Mouse (Mus musculus): ENCODE results near the gene AC170998.1. TPM values are rescaled to one million over a fixed set of nuclear protein-coding genes. Genes with fewer than 3 reads are reported as not detected.

Gene AC170998.1
- polyA plus RNA-seq, 2 experiments: 0.06 to 0.74 TPM

GRCm38 (mm10) chr17:28748001-28748400 is 22.1 kb downstream of the AC170998.1 start:
- Histone ChIP-seq H3K4me3 (ENCODE audit: insufficient read depth in 1 of 2, low read depth in 2 of 2, low read length in 2 of 2) (no peak overlapping the region), H3K27me3 (ENCODE audit: control insufficient read depth, insufficient read depth, low read length) (no peaks in the 10 kb centered on the region), H3K4me1 (replicated peaks; ENCODE audit: control insufficient read depth in 2 of 2, insufficient read depth in 2 of 2, low read length in 1 of 2) (peaks cover 0 to 2% of the 10 kb centered on the region in 2 experiments; a peak in 1 of 4 replicates), H3K4me2 (ENCODE audit: low read depth) (no peak overlapping the region), H3K9ac (replicated peaks) (no peak overlapping the region), H3K36me3 (replicated peaks; ENCODE audit: control insufficient read depth, insufficient read depth, low read depth) (peaks cover 29% of the 10 kb centered on the region), H3K27ac (no peak overlapping the region), H3K9me3 (ENCODE audit: control insufficient read depth, low read length) (no peaks in the 10 kb centered on the region)
- TF ChIP-seq CTCF (IDR thresholded peaks at IDR 0.05; ENCODE audit: low read depth) (no peak), EP300 (IDR thresholded peaks at IDR 0.05; ENCODE audit: low read depth) (no peak)
- no peak for DNase-seq (ENCODE audit: low read depth in 3 of 3, low spot score in 3 of 3)
- WGBS (ENCODE audit: insufficient replicate concordance): 84% methylated on average over 4 of the region's 4 CpGs
- ATAC-seq (ENCODE audit: insufficient read depth): no peak

DNA sequence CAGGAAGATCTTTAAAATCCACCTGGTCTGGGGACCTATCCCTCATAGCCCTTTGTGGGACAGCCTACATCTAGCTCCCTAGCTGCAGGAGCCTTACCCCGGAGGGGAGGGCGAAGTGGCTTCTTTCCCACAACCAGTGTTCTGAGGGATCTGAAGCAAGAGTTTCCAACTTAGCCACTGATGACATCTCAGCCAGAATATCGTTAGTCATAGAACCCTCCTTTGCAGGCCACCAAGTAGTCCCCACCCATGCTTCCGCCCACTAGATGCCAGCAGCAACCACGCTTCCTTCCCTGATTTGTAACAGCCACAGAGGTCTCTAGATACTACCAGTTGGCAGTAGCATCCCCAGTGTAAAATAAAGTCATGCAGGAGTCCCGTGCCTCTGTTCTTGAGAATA is 24.7 kb downstream of the AC170998.1 start:
- no peaks in the 10 kb centered on the region for H3K9me3 ChIP-seq (ENCODE audit: control insufficient read depth, low read length)
- WGBS (ENCODE audit: insufficient replicate concordance): 22% methylated on average over 6 of the region's 6 CpGs
- no peak overlapping the region for H3K4me3 ChIP-seq (ENCODE audit: insufficient read depth in 1 of 2, low read depth in 2 of 2, low read length in 2 of 2)
- no peak overlapping the region for H3K27ac ChIP-seq
- H3K4me2 ChIP-seq (ENCODE audit: low read depth): no peak overlapping the region
- H3K27me3 ChIP-seq (ENCODE audit: control insufficient read depth, insufficient read depth, low read length): no peaks in the 10 kb centered on the region
- peaks cover 6% of the 10 kb centered on the region for H3K36me3 ChIP-seq (replicated peaks; ENCODE audit: control insufficient read depth, insufficient read depth, low read depth)
- H3K9ac ChIP-seq (replicated peaks): no peak overlapping the region
- no peak for ATAC-seq (ENCODE audit: insufficient read depth)
- peaks cover 0 to 2% of the 10 kb centered on the region in 2 experiments; a peak in 1 of 4 replicates for H3K4me1 ChIP-seq (replicated peaks; ENCODE audit: control insufficient read depth in 2 of 2, insufficient read depth in 2 of 2, low read length in 1 of 2)
- TF ChIP-seq CTCF (IDR thresholded peaks at IDR 0.05; ENCODE audit: low read depth) (no peak), EP300 (IDR thresholded peaks at IDR 0.05; ENCODE audit: low read depth) (no peak)
- DNase-seq (ENCODE audit: low read depth in 3 of 3, low spot score in 3 of 3): peak in 1 of 3 experiments; percentile 35

- no peaks in the 10 kb centered on the region for H3K9me3 ChIP-seq (ENCODE audit: control insufficient read depth, low read length)
- no peak for DNase-seq (ENCODE audit: low read depth in 3 of 3, low spot score in 3 of 3)
- H3K4me2 ChIP-seq (ENCODE audit: low read depth): no peak overlapping the region
- H3K27ac ChIP-seq: no peak overlapping the region
- H3K27me3 ChIP-seq (ENCODE audit: control insufficient read depth, insufficient read depth, low read length): no peaks in the 10 kb centered on the region
- H3K4me1 ChIP-seq (replicated peaks; ENCODE audit: control insufficient read depth in 2 of 2, insufficient read depth in 2 of 2, low read length in 1 of 2): no peaks in the 10 kb centered on the region; a peak in 1 of 4 replicates
- no peak for ATAC-seq (ENCODE audit: insufficient read depth)
- 37% methylated on average over 5 of the region's 5 CpGs for WGBS (ENCODE audit: insufficient replicate concordance)
- no peak overlapping the region for H3K4me3 ChIP-seq (ENCODE audit: insufficient read depth in 1 of 2, low read depth in 2 of 2, low read length in 2 of 2)
- no peak for TF ChIP-seq EP300 (IDR thresholded peaks at IDR 0.05; ENCODE audit: low read depth)
- TF ChIP-seq CTCF (IDR thresholded peaks at IDR 0.05; ENCODE audit: low read depth): no peak
- no peak overlapping the region for H3K9ac ChIP-seq (replicated peaks)
- no peaks in the 10 kb centered on the region for H3K36me3 ChIP-seq (replicated peaks; ENCODE audit: control insufficient read depth, insufficient read depth, low read depth)
These were observed 30.6 kb downstream of the AC170998.1 start for GRCm38 (mm10) chr17:28756447-28756846.

DNA sequence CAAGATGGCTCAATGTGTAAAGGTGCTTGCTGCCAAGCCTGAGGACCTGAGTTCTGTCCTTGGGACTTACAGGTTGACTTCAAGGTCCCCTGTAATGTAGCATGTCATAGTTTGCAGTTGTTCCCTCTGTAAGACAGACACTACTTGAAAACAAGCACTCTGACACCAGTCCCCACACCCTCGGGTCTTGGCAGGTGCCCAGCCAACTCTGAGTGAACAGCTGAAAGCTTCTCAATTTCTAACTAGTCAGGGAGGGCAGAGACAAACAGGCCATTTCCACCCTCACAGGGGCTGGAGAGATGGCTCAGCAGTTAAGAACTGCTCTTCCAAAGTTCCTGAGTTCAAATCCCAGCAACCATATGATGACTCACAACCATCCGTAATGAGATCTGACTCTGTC is 31.6 kb downstream of the AC170998.1 start:
- Histone ChIP-seq H3K4me3 (ENCODE audit: insufficient read depth in 1 of 2, low read depth in 2 of 2, low read length in 2 of 2) (no peak overlapping the region), H3K9me3 (ENCODE audit: control insufficient read depth, low read length) (no peaks in the 10 kb centered on the region), H3K27me3 (ENCODE audit: control insufficient read depth, insufficient read depth, low read length) (no peaks in the 10 kb centered on the region), H3K27ac (no peak overlapping the region), H3K4me1 (replicated peaks; ENCODE audit: control insufficient read depth in 2 of 2, insufficient read depth in 2 of 2, low read length in 1 of 2) (no peaks in the 10 kb centered on the region; a peak in 1 of 4 replicates), H3K4me2 (ENCODE audit: low read depth) (no peak overlapping the region), H3K36me3 (replicated peaks; ENCODE audit: control insufficient read depth, insufficient read depth, low read depth) (no peaks in the 10 kb centered on the region), H3K9ac (replicated peaks) (no peak overlapping the region)
- DNase-seq (ENCODE audit: low read depth in 3 of 3, low spot score in 3 of 3) (no peak), ATAC-seq (ENCODE audit: insufficient read depth) (no peak)
- no peak for TF ChIP-seq EP300 (IDR thresholded peaks at IDR 0.05; ENCODE audit: low read depth)
- no peak for TF ChIP-seq CTCF (IDR thresholded peaks at IDR 0.05; ENCODE audit: low read depth)
- 55% methylated on average over 2 of the region's 2 CpGs for WGBS (ENCODE audit: insufficient replicate concordance)

DNA sequence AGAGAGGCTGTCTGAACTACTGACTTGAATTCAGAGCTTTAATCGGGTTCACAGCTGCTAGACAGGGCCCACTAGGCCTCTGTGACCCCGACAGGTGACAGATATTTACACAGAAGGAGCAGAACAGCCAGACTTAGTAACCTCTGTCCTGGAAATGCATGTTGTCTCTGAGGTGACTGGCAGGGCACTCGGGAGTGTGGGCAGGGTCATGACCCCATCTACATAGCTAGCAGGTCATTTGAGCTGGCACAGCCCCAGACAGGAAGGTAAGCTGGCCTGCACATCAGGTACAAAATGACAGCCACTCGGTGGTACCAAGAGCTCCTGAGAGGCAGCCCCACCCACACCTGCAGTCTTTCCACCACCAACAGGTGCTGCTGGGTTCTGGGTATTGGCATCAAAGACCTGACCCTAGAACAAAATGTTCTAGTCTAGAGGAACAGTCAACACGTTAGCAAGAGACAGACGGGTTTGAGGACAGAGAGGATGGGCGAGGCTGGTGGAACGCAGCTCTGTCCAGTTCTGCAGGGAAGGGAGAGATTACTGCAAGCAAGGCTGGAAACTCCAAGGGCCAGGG is 34.9 kb downstream of the AC170998.1 start:
- ATAC-seq (ENCODE audit: insufficient read depth): peak; percentile 45
- DNase-seq (ENCODE audit: low read depth in 3 of 3, low spot score in 3 of 3): no peak
- Histone ChIP-seq H3K36me3 (replicated peaks; ENCODE audit: control insufficient read depth, insufficient read depth, low read depth) (no peaks in the 10 kb centered on the region), H3K4me3 (ENCODE audit: insufficient read depth in 1 of 2, low read depth in 2 of 2, low read length in 2 of 2) (no peak overlapping the region), H3K27me3 (ENCODE audit: control insufficient read depth, insufficient read depth, low read length) (no peaks in the 10 kb centered on the region), H3K9ac (replicated peaks) (no peak overlapping the region), H3K27ac (no peak overlapping the region), H3K4me2 (ENCODE audit: low read depth) (no peak overlapping the region), H3K4me1 (replicated peaks; ENCODE audit: control insufficient read depth in 2 of 2, insufficient read depth in 2 of 2, low read length in 1 of 2) (no peaks in the 10 kb centered on the region; a peak in 1 of 4 replicates), H3K9me3 (ENCODE audit: control insufficient read depth, low read length) (no peaks in the 10 kb centered on the region)
- WGBS (ENCODE audit: insufficient replicate concordance): 55% methylated on average over 8 of the region's 8 CpGs
- TF ChIP-seq EP300 (IDR thresholded peaks at IDR 0.05; ENCODE audit: low read depth): no peak
- no peak for TF ChIP-seq CTCF (IDR thresholded peaks at IDR 0.05; ENCODE audit: low read depth)

Data from liver, embryonic 14.5 days (tissue).